Mouse (Mus musculus): ENCODE measurements around the gene Hdgfl3.

Gene Hdgfl3

DNA sequence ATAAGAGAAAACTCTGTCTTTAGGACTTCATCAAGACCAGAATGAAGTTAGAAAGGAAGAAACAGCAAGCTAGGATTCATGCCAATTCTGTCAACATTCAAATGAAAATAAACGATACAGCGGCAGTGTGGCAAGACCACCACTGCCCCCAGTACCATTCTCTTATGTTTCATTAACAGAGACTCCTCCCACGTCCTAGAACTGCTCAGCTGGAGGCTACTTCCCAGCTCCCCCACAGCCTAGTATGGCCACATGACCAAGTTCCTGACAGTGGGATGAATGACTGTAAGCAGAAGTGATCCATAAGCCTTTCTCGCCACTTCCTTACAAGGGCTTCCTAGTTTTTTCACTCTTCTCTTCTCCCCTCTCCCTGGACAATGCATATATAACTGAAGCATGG is 30.2 kb downstream of the Hdgfl3 start:
- DNase-seq (ENCODE audit: extremely low read depth, low read depth, low spot score), result no peak

DNA sequence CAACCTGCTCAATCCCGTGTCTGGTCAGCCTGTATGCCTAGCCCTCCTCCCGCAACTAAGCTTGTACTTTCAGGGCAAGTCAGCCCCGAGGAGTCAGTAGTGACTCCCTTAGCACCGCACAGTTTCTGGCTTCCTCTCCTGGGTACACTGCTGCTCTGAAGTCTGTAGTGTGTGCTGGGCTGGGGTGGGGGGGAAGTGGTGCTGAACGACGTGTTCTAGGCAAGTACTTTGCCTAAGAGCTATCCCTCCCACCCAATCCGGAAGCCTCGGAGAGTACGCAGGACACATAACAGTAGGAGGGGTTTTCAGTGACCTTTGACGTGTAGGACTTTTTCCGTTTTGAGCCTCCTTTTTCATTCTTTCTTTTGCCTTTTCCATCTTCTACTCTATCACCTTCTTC is 34.9 kb downstream of the Hdgfl3 start:
- no peak for DNase-seq (ENCODE audit: extremely low read depth, low read depth, low spot score)

DNA sequence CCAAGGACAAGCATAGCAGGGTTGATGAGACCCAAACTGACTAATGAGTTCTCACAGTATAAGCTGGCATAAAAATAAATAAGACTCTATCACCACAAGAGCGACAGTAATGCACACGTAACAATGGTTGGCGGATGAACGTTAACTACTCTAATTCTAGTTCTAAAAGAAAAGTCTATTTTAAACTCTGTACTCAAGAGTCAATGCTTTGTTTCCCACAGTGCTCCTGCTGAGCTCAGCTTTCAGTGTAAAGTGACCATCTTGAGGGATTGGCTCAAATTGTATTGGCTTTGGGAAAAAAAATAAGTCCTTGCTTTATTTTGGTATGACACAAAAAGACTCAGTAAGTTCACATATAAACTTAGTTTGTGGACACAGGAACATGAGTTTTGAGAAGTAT is 49.1 kb downstream of the Hdgfl3 start:
- no peak for DNase-seq (ENCODE audit: extremely low read depth, low read depth, low spot score)

DNA sequence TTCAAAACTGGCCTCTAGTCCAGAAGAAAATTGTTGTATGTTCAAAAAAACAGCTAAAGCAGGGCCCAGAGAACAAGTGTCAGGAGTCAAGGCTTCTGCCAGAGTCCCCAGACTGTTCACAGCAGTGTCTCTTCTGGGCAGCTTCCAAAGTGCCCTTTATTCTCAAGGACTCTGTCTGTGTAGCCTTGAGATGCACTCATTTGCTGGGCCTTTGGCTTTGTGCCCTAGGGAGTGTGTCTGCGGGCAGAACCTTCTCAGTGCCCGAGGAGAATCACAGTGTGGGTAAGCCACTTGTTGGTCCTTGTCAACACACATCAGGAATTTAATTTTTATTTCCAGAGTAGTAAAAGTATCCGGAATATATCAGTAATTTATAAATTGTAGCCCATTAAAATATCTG is 52.7 kb downstream of the Hdgfl3 start:
- no peak for DNase-seq (ENCODE audit: extremely low read depth, low read depth, low spot score)

DNA sequence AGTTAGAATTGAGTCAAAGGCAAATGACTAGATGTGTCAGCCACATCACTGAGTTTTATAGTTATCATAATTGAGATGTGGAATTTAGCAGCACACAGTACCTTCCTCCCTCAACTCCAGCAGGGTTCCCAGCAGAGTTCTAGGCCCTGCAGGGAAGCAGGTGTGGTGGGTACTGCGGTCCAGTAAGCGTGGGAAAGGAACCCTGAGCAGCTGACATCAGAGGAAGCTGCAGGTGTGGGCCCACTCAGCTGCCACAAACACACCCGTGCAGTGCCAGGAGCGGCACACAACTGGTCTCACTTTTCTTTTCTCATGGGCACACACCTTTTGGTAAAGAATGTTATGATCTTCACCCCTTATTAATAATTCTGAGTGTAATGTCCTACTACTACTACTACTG is 53.5 kb downstream of the Hdgfl3 start:
- DNase-seq (ENCODE audit: extremely low read depth, low read depth, low spot score), result no peak

DNA sequence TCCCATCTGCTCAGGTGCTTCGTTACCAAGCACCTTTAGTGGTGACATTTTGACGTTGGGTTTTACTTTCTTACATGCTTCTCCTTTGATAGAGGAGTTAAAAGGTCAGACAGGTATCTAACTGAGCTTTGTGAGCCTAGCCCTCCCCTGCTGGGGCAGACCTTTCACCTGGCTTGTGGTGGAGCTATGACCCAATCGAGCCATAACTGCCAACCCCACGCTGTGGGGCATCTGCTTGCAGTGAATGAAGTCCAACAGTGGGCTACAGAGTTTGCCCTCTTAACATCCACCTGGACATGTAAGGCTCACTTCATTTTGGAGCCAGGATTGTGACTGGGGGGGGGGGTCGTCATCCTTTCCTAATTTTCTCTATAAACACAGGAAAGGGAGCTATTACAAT is 54.0 kb downstream of the Hdgfl3 start:
- DNase-seq (ENCODE audit: extremely low read depth, low read depth, low spot score), result no peak

DNA sequence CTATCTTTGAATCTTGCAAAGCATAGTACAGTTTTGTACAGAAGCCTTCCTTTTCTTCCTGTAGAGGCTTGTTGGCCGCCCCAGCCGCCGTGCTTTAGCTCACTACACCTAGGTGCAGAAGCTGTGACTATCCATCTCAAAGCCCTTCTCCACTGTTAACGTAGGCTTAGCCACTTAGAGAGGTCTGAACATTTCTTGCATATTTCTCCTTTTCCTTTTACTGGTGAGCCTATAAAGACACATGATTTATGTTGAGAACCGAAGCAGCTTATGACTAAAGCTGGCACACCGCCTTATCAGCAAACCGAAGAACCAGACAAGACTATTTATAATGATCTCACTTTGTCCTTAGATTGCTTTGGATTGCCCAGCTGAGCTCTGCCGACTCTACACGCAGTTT is 58.9 kb downstream of the Hdgfl3 start:
- DNase-seq (ENCODE audit: extremely low read depth, low read depth, low spot score), result no peak

DNA sequence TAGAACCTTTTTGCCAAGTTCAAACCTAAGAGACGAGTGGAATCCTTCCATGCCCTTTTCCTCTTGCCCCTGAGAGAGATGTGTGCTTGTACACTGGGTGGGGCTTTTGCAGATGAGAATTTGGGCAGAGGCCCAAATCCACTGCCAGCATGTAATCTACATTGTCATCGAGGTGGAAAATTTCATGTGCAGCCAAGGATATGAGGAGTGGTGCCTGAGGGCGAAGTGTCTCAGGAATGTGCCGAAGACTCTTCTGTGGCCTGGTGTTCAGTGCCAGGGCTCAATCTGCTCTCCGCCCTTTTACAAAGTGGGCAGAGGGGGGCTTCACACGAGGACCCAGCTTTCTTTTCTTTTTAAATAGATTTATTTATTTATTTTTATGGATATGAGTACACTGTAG is 59.6 kb downstream of the Hdgfl3 start:
- DNase-seq (ENCODE audit: extremely low read depth, low read depth, low spot score), result peak; percentile 13

DNA sequence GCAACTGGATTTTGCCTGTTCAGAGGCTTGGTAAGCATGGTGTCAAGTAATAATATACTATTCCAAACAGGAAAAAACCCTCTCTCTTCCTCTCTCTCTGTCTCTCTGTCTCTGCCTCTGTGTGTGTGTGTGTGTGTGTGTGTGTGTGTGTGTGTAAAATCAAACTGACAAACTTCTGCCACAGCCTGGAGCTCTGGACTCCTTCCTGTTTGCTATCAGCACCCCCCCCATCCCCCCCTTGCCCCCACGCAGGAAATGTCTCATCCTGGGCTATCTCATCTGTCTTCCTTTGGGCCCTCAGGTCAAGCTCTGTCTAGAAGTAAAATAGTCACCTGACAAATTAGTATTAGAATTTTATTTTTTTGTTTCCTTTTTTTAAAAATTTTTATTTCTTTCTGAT is 60.5 kb downstream of the Hdgfl3 start:
- DNase-seq (ENCODE audit: extremely low read depth, low read depth, low spot score), result no peak

DNA sequence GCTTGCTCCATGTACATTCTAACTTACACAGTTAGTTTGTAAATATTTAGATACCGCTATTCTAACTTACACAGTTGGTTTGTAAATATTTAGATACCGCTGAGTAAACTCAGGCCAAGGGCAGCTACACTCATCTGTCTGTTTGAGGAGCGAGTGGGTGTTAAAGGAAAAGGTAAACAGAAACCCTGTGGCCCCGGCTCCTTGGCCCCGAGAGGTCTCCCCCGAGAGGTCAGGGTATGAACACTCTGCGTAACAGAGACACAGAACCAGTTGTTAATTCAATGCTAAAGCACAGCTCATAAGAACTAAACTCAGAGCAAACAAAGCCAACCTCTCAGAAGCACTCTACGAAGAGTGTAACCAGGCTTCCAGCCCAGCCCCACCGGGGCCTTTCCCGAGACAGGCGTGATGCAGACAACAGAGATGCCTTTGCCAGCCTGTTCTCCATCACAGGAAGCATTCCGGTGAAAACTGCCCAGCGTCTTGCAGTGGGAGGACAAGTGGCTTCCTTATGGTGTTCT is 61.7 kb downstream of the Hdgfl3 start:
- DNase-seq (ENCODE audit: extremely low read depth, low read depth, low spot score), result no peak

DNA sequence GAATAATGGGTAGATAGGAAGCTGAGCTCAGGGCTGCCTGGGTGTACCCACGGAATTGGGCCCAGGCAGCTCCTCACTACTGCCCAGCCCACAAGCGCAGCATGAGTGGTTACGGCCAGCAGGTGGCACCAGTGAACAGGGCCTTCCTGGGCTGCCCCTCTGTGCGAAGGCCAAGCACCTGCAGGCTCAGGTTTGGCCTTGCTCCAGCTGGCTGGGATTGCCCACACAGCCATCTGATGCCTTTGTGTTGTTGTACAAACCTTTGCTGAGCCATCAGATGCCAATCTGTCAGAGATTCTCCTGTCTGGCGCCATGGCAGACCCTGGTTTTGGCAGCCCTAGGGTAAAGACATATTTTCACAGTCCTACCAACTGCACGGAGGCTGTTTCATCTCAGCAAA is 66.1 kb downstream of the Hdgfl3 start:
- DNase-seq (ENCODE audit: extremely low read depth, low read depth, low spot score), result peak; percentile 10

DNA sequence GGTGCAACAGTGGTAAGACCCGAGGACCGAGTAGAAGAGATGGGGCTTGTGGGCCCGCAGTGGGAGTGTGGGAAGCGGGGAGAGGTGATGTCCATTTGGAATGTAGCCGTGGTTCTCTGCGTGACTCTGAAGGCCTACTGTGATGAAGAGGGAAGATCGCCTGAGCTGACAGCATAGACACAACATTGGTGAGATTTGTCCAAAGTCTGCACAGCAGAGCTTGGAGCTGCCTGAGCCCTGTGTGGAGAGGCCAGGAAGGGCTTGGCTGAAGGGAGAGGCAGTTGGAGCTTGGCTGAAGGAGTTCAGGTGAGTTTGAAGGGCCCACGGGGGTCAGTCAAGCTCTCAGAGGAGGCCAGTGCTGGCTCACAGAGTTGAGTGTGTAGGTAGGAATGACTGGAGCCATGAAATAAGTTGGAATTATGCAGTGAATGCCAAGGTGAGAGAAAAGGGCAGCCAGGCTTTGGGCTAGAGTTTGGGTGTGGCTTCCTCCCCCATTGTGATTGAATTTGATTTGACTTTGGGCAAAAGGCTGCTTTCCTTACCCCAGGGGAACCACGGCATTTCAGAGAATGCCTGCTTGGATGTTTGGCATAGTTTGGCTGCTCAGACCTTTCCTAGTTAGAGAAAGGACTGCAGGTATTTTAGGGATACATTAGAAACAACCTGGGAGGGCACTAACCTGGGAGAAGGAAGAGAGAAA is 66.9 kb downstream of the Hdgfl3 start:
- no peak for DNase-seq (ENCODE audit: extremely low read depth, low read depth, low spot score)

DNA sequence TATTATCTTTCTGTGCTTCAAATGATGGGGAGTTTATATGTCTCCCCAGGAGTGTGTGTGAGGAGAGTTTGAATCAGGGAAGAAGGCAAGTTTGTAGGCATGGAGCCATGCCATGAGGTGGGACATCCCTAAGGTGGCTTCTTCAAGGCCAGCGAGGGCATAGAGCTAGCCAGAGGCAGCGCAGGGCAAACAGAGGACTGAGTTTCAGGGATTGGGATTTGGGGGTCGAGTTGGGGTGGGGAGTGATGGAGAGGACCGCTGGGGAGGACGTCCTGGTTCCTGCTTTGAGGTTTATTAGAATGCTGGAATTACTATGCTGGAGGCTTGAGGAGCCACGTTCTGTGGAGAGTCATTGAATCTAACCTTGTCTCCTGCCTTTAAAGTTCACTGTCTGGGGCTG is 68.3 kb downstream of the Hdgfl3 start:
- DNase-seq (ENCODE audit: extremely low read depth, low read depth, low spot score), result no peak

DNA sequence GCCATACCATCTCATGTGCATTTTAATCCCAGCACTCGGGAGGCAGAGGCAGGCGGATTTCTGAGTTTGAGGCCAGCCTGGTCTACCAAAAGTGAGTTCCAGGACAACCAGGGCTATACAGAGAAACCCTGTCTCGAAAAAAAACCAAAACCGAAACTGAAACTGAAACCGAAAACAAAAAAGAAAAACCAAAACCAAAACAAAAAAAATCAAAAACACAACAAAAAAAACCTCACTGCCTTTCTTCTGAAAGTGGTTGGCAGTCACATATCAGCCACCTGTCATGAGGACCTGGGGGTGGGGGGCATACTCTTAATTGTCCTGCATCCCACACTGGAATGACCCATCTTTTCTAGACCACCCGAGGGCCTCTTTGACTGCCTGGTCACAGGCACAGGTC is 69.7 kb downstream of the Hdgfl3 start:
- DNase-seq (ENCODE audit: extremely low read depth, low read depth, low spot score), result no peak

DNA sequence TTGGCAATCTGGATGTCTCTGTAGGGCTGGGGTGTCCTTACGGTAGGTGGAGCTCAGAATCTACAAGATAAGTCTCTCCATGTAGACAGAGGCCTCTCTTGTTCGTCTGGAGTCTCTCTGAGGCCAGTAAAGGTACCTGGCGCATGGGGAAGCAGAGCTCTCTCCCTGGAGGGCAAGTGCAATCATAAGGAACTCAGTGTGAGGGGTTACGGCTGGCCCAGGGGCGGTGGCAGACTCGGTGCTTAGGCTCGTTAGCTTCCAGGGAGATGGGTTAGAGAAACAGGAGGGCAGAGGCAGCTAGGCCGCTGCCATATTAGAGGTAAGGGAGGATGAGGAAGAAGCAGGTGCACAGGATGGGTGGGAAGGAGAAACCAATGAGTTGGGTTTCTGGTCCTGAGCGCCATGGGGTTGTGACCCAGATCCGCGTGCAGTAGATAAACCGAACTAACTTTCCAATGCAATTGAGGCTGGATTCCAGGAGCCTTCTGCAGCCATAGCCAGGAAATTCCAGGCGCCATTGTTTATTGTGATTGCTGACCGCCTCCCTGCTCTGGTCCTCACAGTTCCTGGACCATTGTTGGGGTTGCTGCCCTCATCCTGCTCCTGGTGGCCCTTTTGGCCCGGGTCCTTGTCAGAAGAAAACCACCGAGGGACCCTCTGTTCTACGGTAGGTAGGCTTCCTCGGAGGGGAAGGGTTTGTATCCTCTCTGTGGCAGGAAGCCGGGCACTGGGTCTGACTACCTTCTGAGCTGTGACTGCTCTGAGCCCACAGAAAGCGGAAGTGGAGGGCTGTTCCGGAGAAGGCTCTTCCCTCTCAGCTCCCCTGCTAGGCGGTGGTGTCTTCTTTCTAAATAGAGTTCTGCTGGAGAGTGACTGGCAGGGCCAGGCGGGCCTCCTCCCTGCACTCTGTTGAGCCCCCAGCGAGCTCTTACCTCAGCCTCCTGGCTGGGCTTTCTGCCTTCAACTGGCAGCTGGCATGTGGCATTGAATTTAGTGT is 71.4 kb downstream of the Hdgfl3 start:
- no peak for DNase-seq (ENCODE audit: extremely low read depth, low read depth, low spot score)

DNA sequence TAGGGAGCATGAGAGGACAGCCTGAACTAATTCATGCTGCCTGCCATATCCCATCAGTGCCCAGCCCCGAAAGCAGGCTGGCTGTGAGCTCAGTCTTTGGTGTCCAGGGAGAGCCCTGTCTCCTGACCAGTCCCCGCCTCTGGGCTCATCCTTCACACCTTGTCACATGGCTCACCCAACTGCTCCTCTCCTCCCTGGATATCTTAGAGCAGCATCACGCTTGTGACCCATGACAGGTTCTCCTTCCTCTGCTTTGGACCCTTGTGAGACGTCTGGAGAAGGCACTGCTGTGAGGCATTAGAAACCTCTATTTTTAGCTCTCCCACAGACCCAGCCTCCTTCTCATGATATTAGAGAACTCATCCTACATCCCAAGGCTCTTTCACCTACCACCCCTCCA is 72.4 kb downstream of the Hdgfl3 start:
- no peak for DNase-seq (ENCODE audit: extremely low read depth, low read depth, low spot score)

DNA sequence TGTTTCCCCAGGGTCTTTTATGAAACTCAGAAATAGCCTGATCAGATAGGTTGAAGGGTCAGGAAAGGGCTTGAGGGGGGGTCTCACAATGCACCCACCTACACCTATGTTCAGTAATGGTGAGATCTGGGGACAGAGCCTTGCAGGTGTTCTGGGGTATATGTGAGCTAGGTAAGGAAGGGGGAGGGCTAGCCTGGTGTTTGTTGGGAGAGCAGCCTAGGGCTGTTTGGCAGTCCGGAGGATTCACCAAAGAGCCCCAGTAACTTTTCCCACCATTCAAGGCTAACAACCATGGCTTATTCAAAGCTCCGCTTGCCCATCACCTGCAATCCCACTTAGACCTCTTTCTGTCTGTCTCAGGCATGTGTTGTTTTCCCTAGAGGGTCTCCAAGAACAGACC is 72.8 kb downstream of the Hdgfl3 start:
- DNase-seq (ENCODE audit: extremely low read depth, low read depth, low spot score), result no peak

DNA sequence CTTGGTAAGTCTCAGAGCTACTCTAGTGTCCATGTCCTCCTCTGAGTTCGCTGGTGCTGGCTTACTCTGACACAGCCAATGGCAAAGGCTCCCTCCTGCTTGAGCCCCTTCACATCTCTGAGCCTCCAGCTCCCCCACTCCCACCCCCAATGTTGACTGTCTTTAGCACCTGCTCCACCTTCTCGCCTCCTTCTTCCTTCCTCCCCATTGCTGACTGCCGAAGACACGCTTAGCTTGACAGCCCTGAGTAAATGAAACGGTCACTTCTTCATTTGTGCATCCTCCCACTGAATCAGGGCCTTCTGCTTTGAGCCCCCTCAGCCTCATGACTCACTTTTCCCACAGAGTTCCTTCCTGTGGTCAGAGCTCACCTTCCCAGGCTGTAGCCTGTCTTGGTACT is 73.3 kb downstream of the Hdgfl3 start:
- DNase-seq (ENCODE audit: extremely low read depth, low read depth, low spot score), result no peak

DNA sequence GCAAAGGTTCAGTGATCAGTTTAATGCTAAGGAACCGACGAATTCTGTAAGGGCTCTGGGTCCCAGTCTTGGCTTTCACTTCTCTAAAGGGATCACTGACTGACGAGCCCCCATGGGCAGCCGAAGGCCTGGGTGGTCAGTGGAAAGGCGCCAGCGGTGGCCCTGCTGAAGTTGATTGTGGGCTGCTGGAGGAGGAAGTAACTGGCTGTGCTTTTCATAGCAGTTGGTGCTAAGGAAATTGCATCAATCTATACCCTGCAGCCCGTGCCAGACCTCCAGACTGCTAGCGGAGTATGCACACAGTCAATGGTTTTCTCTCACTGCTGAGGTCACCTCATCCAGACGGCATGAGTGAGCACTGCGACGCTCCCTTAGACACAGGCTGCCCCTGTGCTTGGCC is 74.2 kb downstream of the Hdgfl3 start:
- DNase-seq (ENCODE audit: extremely low read depth, low read depth, low spot score), result no peak

DNA sequence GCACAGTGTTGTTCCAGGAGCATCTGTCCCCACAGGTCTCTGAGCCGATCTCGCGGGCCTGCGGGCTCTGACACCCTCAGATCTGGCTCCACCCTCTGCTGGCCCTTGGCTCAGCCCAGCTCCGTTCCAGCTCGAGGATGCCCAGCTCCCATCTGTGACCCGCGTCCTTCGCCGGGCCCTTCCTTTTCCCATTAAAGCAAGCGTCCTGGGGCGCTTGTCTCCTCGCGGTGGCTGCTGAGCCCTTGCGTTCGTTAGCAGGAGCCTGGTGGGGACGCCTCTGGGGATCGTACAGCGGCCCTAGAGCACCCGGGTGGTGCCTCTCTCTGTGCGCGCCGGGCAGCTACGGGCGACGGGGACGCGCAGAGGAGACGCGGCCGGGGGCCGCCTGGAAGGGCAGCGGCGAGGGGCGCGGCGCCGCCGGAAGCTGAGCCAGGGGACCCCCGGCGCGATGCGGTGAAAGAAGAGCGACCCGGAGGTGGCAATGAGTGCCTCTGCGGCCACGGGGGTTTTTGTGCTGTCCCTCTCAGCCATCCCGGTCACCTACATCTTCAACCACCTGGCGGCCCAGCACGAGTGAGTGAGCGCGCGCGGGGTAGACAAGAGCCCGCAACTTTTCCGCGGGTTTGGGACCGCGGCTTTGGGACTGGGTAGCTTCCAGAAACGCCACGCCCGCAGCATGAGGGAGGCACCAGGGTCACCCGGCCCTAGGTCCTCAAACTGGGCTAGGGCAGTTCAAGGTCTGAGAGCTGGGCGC is 75.1 kb downstream of the Hdgfl3 start, which contains the start of gene Tm6sf1:
Gene Tm6sf1, plus strand, starts transcription at position 34 of the 754 bp plus-strand sequence.
- DNase-seq (ENCODE audit: extremely low read depth, low read depth, low spot score), result no peak

DNA sequence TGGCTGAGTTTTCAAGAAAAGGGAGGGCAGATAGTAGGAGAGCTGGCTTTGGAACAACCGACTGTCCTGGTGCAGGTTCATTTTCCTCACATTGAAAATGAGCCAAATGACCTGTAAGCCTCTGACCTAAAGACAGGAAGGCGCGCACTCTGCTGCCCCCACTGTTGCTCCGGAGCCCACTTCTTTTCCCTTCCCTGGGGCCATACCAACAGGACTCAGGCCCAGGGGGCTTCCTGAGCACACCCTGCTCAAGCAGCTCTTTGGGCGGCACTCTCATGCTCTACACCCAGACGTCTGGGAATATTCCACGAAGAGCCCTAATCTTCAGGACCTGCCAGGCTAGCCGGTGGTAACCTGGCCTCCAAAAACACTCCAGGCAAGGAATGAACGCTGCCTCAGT is 76.0 kb downstream of the Hdgfl3 start:
- no peak for DNase-seq (ENCODE audit: extremely low read depth, low read depth, low spot score)
